Mouse (Mus musculus) kidney, postnatal 4 days (tissue): Measurements from ENCODE around the gene Mtr.
"Not testable (repeated sequence)": the region's sequence is repeated elsewhere in the genome, so short reads cannot be mapped to it uniquely, and the experiment has no call there.

Experiments
- DNase-seq, 2 experiments: peaks; one replicate each; pipeline ENCODE4 v3.0.0; 2021; ENCODE audit warnings: mixed read lengths in 2 of 2

Gene Mtr

DNA sequence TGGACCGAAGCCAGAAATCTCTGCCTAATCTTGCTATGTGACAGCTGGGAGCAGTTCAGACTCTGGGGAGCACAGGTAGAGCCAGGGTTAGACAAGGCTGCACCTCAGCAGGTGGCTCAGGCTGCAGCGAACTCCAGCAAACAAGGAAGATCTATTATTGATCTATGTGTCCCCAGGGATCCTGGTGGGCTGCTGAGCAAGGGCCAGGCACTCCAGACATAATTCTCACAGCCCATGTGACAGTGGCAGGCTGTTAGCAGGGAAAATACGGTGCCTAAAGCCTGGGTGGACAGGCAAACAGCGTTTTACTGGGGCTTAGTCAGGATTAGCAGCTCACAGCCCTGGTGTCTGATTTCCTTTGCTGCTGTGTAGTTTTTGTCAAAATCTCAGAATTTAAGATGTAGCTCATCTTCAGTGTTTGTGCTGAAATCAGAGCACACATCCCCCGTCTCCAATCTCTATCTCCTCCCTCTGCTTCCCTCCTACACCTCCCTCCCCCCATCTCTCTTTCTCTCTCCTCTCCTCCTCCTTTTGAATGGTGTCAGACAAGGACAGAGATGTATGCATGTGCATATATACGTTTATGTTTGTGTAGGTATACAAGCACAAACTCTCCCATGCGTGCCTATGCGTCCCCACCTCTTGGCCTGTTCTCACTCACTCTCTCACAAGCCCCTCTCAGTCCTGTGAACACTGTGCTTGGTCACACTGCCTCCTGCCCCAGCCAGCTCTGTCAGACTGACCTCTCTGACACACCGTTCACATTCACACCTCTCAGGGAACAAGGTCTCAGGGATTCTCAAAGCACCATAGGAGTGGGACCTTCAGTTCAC is 98.4 kb downstream of the Mtr start:
- no peak for DNase-seq

DNA sequence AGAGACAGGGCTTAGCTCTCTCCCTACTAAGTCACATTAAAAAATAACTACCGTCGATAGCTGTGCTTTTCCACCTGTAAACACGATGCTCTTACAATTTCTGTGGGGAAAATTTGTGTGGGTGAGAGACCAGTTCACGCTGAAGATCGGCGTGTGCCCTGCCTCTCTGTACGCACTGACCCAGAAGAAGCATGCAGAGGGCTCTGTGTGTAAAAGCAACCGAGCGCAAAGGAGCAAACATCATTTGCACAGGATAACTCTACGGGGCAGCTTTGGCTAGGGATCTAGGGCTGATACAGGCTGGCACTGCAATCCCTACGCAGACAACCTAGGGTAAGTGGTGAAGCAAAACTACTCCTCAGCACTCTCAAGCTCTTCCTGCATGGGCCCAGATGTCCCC is 104.0 kb downstream of the Mtr start:
- no peak for DNase-seq

DNA sequence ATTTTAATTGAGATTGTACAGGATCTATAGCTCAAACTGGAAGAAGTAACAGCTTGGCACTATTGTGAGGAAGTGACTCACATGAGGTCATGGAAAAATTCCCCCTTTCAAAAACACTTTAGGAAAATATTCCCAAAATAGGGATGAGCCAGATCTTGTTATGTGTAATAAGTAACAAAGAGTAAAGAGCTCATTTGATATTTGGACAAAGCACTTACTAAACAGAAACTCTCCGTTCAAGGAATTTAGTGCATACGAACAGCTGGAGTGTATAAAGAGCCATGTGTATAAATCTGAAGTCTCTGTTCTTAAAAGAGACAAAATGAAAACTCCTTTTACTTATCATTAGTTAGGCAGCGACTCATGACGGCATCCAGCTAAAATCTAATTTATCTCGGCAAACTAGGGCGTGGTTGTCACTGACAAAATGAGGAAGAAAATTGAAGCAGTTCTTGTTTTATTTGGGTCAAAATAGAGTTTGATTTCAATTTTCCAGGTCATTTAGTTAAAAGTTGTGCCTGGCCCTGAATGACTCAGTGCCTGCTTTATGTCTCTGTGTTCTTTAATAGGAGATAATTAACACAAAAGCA is 110.9 kb downstream of the Mtr start:
- no peak for DNase-seq

DNA sequence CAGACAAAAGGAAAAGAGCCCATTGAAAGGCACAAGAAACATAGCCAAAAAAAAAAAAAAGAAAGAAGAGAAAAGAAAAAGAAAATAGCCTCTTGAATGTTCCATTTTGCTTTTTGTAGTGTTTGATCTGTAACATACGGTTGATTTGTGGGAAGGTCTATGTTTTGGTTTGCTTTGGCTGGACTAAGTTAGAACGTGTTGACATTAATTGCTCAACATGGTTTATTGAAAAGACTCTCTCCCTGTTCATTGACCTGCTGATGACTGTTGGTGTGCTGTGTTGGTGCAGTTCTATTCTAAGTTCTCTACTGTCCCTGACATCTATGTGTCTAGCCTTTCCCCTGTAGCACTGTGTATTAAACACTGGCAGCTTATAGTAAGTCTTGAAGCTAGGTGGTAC is 111.5 kb downstream of the Mtr start:
- DNase-seq, result no peak

DNA sequence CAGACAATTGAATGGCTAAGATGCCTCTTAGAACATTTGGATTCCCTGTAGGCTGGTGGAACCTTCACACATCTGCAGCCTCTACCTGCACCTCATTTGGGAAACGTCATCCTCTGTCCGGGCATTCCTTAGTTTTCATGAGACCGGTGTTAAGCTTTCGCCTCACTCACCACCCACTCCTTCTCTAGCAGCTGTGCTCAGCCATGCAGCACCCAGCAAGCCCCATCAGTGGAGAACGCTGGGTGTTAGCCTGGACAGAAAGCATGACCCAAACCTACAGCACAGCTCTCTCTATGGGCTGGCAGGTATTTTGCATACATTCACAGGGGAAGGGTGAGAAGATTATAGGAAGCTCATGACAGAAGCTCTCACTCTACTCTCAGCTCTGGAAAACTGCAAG is 114.6 kb downstream of the Mtr start:
- DNase-seq, result no peak

DNA sequence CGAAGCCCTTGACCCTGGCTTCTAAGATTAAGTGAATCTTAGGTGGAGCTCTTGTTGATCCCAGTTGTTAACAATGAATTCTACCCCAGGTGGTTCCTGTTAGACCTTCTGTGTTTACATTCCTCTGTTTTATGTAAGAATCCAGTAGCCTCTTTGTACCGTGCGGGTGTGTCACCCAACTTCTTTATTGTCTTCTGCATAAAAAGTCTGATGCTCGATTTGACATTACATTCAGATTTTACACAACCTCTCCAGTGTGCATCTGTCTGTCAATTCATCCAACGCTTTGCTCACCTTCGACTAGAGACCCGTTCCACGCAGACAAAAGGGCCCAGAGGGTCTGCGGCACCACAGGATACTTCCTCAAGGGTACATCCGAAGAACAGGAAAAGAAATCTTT is 121.5 kb downstream of the Mtr start:
- not testable (repeated sequence) for DNase-seq

DNA sequence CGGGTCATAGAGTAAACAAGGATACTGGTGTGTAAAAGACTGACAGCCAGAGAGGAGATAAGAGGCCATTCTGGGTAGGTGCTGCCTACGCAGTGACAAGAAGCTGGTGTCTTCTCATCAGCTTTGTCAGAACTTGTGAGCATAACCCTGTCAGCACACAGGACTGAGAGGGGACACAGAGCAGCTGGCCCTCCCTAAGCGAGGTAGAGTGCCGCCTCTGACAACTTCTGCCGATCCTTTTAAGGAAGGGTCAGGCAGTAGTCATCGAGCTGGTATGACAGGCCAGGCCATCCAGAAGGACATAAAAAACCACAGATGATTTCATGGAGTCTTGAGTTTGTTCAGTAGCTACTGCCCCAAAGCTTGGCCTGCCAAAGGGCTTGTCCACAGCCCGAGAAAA is 124.4 kb downstream of the Mtr start:
- no peak for DNase-seq
